Mouse (Mus musculus): ENCODE measurements at regions not wholly inside any gene's neighbourhood (a gene's known extent, or its start where the extent isn't known, plus 50 kb on each side); places are given as distances from the start of the nearest gene placed in this dataset.

DNA sequence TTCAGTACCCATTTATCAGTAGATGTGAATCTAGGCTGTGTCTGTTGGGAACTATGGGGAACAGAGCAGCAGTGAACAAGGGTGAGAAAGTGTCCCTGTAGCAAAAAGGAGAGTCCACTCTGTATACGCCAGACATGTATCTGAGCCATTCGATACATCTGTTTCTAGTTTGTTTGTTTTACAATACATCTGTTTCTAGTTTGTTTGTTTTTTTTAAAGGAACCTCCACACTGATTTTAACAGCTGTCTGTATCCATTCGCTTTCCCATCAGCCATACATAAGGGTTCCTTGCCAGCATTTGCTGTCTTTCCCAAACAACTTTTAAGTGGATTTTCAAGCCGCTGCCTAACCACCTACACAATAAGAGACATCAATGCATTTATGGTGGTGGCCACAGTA, 170.0 kb downstream of the Gxylt1 start:
- Histone ChIP-seq H3K9me3 (replicated peaks; ENCODE audit: insufficient read depth, low read length) (no peaks in the 10 kb centered on the region), H3K4me1 (ENCODE audit: control insufficient read depth in 1 of 2, insufficient read depth in 2 of 2, low read length in 2 of 2) (no peaks in the 10 kb centered on the region), H3K9ac (ENCODE audit: control insufficient read depth, low read depth, low read length, poor library complexity, severe bottlenecking) (no peak overlapping the region), H3K27ac (ENCODE audit: control insufficient read depth, low read depth, low read length) (no peak overlapping the region), H3K79me2 (ENCODE audit: control insufficient read depth, insufficient read depth, low read length, poor library complexity) (no peaks in the 10 kb centered on the region), H3K36me3 (ENCODE audit: control insufficient read depth in 1 of 2, insufficient read depth in 2 of 2, low read length in 2 of 2) (no peaks in the 10 kb centered on the region), H3K27me3 (ENCODE audit: control insufficient read depth in 1 of 2, insufficient read depth in 2 of 2, low read length in 2 of 2) (no peaks in the 10 kb centered on the region), H3K4me3 (ENCODE audit: control insufficient read depth in 1 of 2, insufficient read depth in 1 of 2, low read depth in 2 of 2, low read length in 2 of 2) (no peak overlapping the region)
- no peak for TF ChIP-seq BHLHE40 (IDR thresholded peaks at IDR 0.05; ENCODE audit: borderline replicate concordance, low read depth, low read length)
- TF ChIP-seq NELFE (IDR thresholded peaks at IDR 0.05; ENCODE audit: low read depth, low read length) = no peak
- TF ChIP-seq SIN3A (IDR thresholded peaks at IDR 0.05; ENCODE audit: low read length) = no peak
- TF ChIP-seq GABPA (IDR thresholded peaks at IDR 0.05; ENCODE audit: low read depth, low read length) = no peak
- TF ChIP-seq GATA1 (IDR thresholded peaks at IDR 0.05; ENCODE audit: low read depth, low read length) = no peak
- no peak for TF ChIP-seq ZNF384 (IDR thresholded peaks at IDR 0.05; ENCODE audit: low read depth, low read length)
- no peak for TF ChIP-seq TBP (IDR thresholded peaks at IDR 0.05; ENCODE audit: low read depth, low read length)
- TF ChIP-seq MEF2A (IDR thresholded peaks at IDR 0.05; ENCODE audit: extremely low read depth, insufficient replicate concordance, low read depth, low read length, poor library complexity, severe bottlenecking) = no peak
- no peak for TF ChIP-seq USF1 (IDR thresholded peaks at IDR 0.05; ENCODE audit: low read depth, low read length)
- no peak for TF ChIP-seq MAFK (IDR thresholded peaks at IDR 0.05; ENCODE audit: borderline replicate concordance, low read depth, low read length)
- no peak for TF ChIP-seq EP300 (IDR thresholded peaks at IDR 0.05; ENCODE audit: low read depth in 1 of 2, low read length in 2 of 2)
- TF ChIP-seq E2F4 (IDR thresholded peaks at IDR 0.05; ENCODE audit: borderline replicate concordance, low read depth, low read length) = no peak
- TF ChIP-seq UBTF (IDR thresholded peaks at IDR 0.05; ENCODE audit: borderline replicate concordance, insufficient read depth, low read depth, low read length) = no peak
- no peak for TF ChIP-seq ETS1 (IDR thresholded peaks at IDR 0.05; ENCODE audit: low read depth, low read length)
- TF ChIP-seq MAZ (IDR thresholded peaks at IDR 0.05; ENCODE audit: low read depth, low read length) = no peak
- no peak for TF ChIP-seq MYB (IDR thresholded peaks at IDR 0.05; ENCODE audit: low read depth, low read length)
- TF ChIP-seq TAL1 (IDR thresholded peaks at IDR 0.05; ENCODE audit: low read length) = no peak
- DNase-seq (ENCODE audit: low read depth, low spot score) = no peak

DNA sequence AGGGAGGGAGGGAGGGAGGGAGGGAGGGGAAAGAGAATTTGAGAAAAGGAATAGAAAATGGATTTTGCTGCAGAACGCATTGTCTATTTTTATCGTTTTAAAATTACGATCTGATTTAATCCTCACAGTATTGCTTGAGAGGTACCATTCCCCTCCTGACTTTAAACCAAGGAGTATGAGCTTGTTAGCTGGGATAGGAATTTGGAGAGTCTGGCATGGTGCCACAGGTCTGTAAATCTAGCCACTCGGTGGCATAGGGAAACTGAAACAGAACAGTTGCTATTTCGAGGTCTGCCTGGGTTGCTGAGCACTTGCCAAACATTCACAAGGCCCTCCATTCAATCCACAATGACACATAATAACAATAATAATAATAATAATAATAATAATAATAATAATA, 171.6 kb downstream of the Gxylt1 start:
- no peak for TF ChIP-seq GABPA (IDR thresholded peaks at IDR 0.05; ENCODE audit: low read depth, low read length)
- TF ChIP-seq NRF1 (IDR thresholded peaks at IDR 0.05; ENCODE audit: insufficient read depth, low read depth, low read length, poor library complexity, severe bottlenecking) = no peak
- TF ChIP-seq KAT2A (conservative IDR thresholded peaks at IDR 0.05; ENCODE audit: low read depth, low read length) = no peak
- H3K36me3 ChIP-seq (ENCODE audit: control insufficient read depth in 1 of 2, insufficient read depth in 2 of 2, low read length in 2 of 2) = no peaks in the 10 kb centered on the region
- no peaks in the 10 kb centered on the region for H3K27me3 ChIP-seq (ENCODE audit: control insufficient read depth in 1 of 2, insufficient read depth in 2 of 2, low read length in 2 of 2)

More for the DNA sequence above, 171.6 kb downstream of the Gxylt1 start:
- no peak for DNase-seq (ENCODE audit: low read depth, low spot score)
- Histone ChIP-seq H3K4me1 (ENCODE audit: control insufficient read depth in 1 of 2, insufficient read depth in 2 of 2, low read length in 2 of 2) (no peaks in the 10 kb centered on the region), H3K9ac (ENCODE audit: control insufficient read depth, low read depth, low read length, poor library complexity, severe bottlenecking) (no peak overlapping the region), H3K4me3 (ENCODE audit: control insufficient read depth in 1 of 2, insufficient read depth in 1 of 2, low read depth in 2 of 2, low read length in 2 of 2) (no peak overlapping the region), H3K9me3 (replicated peaks; ENCODE audit: insufficient read depth, low read length) (no peaks in the 10 kb centered on the region), H3K27ac (ENCODE audit: control insufficient read depth, low read depth, low read length) (no peak overlapping the region), H3K79me2 (ENCODE audit: control insufficient read depth, insufficient read depth, low read length, poor library complexity) (no peaks in the 10 kb centered on the region)
